Mouse (Mus musculus) bone marrow macrophage, adult 2 months (primary cell): ENCODE measurements around the gene Gpr1.

Experiments used
- CTCF ChIP-seq: IDR thresholded peaks from 2 replicates; pipeline ENCODE4 v1.5.1; 2012; ENCODE audit warnings: low read depth, mild to moderate bottlenecking, low read length, moderate library complexity
- POLR2A ChIP-seq: IDR thresholded peaks from 2 replicates; pipeline ENCODE4 v1.6.1; 2012; ENCODE audit warnings: mild to moderate bottlenecking, low read depth, low read length, borderline replicate concordance

GRCm38 (mm10) chr1:63199387-63199786 is 15.0 kb downstream of the Gpr1 start:
- TF ChIP-seq POLR2A (no peak), CTCF (no peak)
